Mouse (Mus musculus): ENCODE results near the gene Fbxl17. TPM values are rescaled to one million over a fixed set of nuclear protein-coding genes. Genes with fewer than 3 reads are reported as not detected.

Fbxl17 gene
- polyA plus RNA-seq, 1 experiment: 5.9 TPM

- Histone ChIP-seq H3K36me3 (ENCODE audit: control insufficient read depth, insufficient read depth, low read length) (peaks cover 3% of the 10 kb centered on the region), H3K4me3 (ENCODE audit: low read depth, low read length) (no peak overlapping the region), H3K27ac (ENCODE audit: insufficient read depth, low read depth, low read length) (no peak overlapping the region), H3K4me1 (ENCODE audit: control insufficient read depth, insufficient read depth, insufficient read length, low read length) (peaks cover 15% of the 10 kb centered on the region; the same call in 1 of the 2 replicates), H3K27me3 (ENCODE audit: control insufficient read depth, insufficient read depth, low read length) (no peaks in the 10 kb centered on the region)
- 92% methylated on average over 11 of the region's 11 CpGs for WGBS
- TF ChIP-seq CTCF (IDR thresholded peaks at IDR 0.05; ENCODE audit: extremely low read depth, insufficient read length, insufficient replicate concordance, low read depth, low read length): no peak
- TF ChIP-seq POLR2A (IDR thresholded peaks at IDR 0.05; ENCODE audit: low read depth, low read length): no peak
These were observed 157.4 kb downstream of the Fbxl17 start for GRCm38 (mm10) chr17:63342440-63342839.

DNA sequence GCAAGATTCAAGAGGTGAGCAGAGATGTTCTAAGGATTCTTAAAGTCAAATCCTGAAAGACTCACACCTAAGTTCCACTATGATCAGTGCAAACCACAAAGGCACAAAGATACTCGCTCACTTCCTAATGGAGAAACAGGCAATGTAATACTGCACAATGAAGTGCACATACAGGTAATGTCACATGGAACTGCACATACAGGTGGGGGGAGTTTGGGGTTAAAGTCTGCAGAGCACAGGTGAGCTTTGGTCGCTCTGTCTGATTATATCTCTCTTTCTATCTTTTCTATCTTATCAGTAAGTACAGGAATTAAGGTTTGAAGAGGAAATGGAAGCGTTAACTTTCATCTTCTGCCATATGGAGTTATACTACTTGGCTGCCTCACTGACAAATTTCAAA is 158.6 kb downstream of the Fbxl17 start:
- Histone ChIP-seq H3K4me3 (ENCODE audit: low read depth, low read length) (no peak overlapping the region), H3K27me3 (ENCODE audit: control insufficient read depth, insufficient read depth, low read length) (no peaks in the 10 kb centered on the region), H3K27ac (ENCODE audit: insufficient read depth, low read depth, low read length) (peak overlapping the region; percentile 31), H3K4me1 (ENCODE audit: control insufficient read depth, insufficient read depth, insufficient read length, low read length) (peaks cover 15% of the 10 kb centered on the region; the same call in 1 of the 2 replicates), H3K36me3 (ENCODE audit: control insufficient read depth, insufficient read depth, low read length) (no peaks in the 10 kb centered on the region)
- TF ChIP-seq CTCF (IDR thresholded peaks at IDR 0.05; ENCODE audit: extremely low read depth, insufficient read length, insufficient replicate concordance, low read depth, low read length): no peak
- TF ChIP-seq POLR2A (IDR thresholded peaks at IDR 0.05; ENCODE audit: low read depth, low read length): no peak
- WGBS: 35% methylated on average over 3 of the region's 3 CpGs

DNA sequence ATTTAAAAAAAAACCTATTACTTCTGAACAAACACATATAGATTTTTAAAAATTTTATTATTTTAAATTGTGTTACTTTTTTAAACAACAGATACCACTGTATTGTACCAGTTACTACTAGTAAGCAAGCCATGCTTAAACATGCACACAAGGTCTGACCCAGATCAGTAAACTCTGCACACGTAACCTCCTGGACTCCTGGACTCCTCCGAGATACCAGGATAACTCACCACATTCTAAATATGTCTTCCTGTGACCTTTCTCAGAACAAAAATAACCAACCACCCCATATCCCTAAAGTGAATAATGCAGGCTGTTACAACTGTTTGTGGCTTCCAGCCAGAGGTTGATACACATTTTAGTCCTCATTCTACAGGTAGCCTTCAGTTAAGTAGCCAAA is 170.9 kb downstream of the Fbxl17 start:
- Histone ChIP-seq H3K4me3 (ENCODE audit: low read depth, low read length) (no peak overlapping the region), H3K4me1 (ENCODE audit: control insufficient read depth, insufficient read depth, insufficient read length, low read length) (no peaks in the 10 kb centered on the region), H3K36me3 (ENCODE audit: control insufficient read depth, insufficient read depth, low read length) (no peaks in the 10 kb centered on the region), H3K27me3 (ENCODE audit: control insufficient read depth, insufficient read depth, low read length) (no peaks in the 10 kb centered on the region), H3K27ac (ENCODE audit: insufficient read depth, low read depth, low read length) (no peak overlapping the region)
- TF ChIP-seq CTCF (IDR thresholded peaks at IDR 0.05; ENCODE audit: extremely low read depth, insufficient read length, insufficient replicate concordance, low read depth, low read length): no peak
- no peak for TF ChIP-seq POLR2A (IDR thresholded peaks at IDR 0.05; ENCODE audit: low read depth, low read length)
- WGBS: 76% methylated on average over 2 of the region's 2 CpGs

DNA sequence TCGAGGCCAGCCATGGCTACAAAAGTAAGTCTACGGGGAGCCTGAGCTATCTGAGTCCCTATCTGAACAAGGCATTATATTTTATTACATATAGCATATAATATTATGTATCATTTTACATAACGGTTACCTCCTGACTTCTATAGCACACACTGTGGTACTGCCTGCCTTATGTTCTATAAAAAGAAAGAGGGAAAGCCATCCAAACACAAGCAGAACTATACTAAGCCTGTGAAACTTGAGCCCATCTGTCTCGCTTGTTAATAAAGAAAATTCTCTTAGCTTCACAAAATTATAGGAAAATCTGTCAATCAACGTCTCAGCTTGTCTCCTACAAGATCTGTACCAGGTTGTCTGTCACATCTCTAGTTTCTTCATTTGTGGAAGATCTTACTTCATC is 173.6 kb downstream of the Fbxl17 start:
- H3K27ac ChIP-seq (ENCODE audit: insufficient read depth, low read depth, low read length): no peak overlapping the region
- H3K4me3 ChIP-seq (ENCODE audit: low read depth, low read length): no peak overlapping the region
- WGBS: 88% methylated on average over 5 of the region's 5 CpGs

GRCm38 (mm10) chr17:63324672-63325071 is 175.1 kb downstream of the Fbxl17 start:
- Histone ChIP-seq H3K36me3 (ENCODE audit: control insufficient read depth, insufficient read depth, low read length) (no peaks in the 10 kb centered on the region), H3K4me1 (ENCODE audit: control insufficient read depth, insufficient read depth, insufficient read length, low read length) (no peaks in the 10 kb centered on the region), H3K27me3 (ENCODE audit: control insufficient read depth, insufficient read depth, low read length) (no peaks in the 10 kb centered on the region), H3K27ac (ENCODE audit: insufficient read depth, low read depth, low read length) (no peak overlapping the region), H3K4me3 (ENCODE audit: low read depth, low read length) (no peak overlapping the region)
- TF ChIP-seq CTCF (IDR thresholded peaks at IDR 0.05; ENCODE audit: extremely low read depth, insufficient read length, insufficient replicate concordance, low read depth, low read length): no peak
- TF ChIP-seq POLR2A (IDR thresholded peaks at IDR 0.05; ENCODE audit: low read depth, low read length): no peak
- WGBS: 69% methylated on average over 2 of the region's 2 CpGs

More for the DNA sequence above, 173.6 kb downstream of the Fbxl17 start:
- Histone ChIP-seq H3K36me3 (ENCODE audit: control insufficient read depth, insufficient read depth, low read length) (no peaks in the 10 kb centered on the region), H3K27me3 (ENCODE audit: control insufficient read depth, insufficient read depth, low read length) (no peaks in the 10 kb centered on the region), H3K4me1 (ENCODE audit: control insufficient read depth, insufficient read depth, insufficient read length, low read length) (no peaks in the 10 kb centered on the region)
- TF ChIP-seq POLR2A (IDR thresholded peaks at IDR 0.05; ENCODE audit: low read depth, low read length) (no peak), CTCF (IDR thresholded peaks at IDR 0.05; ENCODE audit: extremely low read depth, insufficient read length, insufficient replicate concordance, low read depth, low read length) (no peak)

GRCm38 (mm10) chr17:63324039-63324438 is 175.8 kb downstream of the Fbxl17 start:
- Histone ChIP-seq H3K4me3 (ENCODE audit: low read depth, low read length) (no peak overlapping the region), H3K4me1 (ENCODE audit: control insufficient read depth, insufficient read depth, insufficient read length, low read length) (no peaks in the 10 kb centered on the region), H3K36me3 (ENCODE audit: control insufficient read depth, insufficient read depth, low read length) (no peaks in the 10 kb centered on the region), H3K27ac (ENCODE audit: insufficient read depth, low read depth, low read length) (no peak overlapping the region), H3K27me3 (ENCODE audit: control insufficient read depth, insufficient read depth, low read length) (no peaks in the 10 kb centered on the region)
- TF ChIP-seq POLR2A (IDR thresholded peaks at IDR 0.05; ENCODE audit: low read depth, low read length) (no peak), CTCF (IDR thresholded peaks at IDR 0.05; ENCODE audit: extremely low read depth, insufficient read length, insufficient replicate concordance, low read depth, low read length) (peak; percentile 75; the same call in 1 of the 2 replicates)
- 18% methylated on average over 2 of the region's 2 CpGs for WGBS

DNA sequence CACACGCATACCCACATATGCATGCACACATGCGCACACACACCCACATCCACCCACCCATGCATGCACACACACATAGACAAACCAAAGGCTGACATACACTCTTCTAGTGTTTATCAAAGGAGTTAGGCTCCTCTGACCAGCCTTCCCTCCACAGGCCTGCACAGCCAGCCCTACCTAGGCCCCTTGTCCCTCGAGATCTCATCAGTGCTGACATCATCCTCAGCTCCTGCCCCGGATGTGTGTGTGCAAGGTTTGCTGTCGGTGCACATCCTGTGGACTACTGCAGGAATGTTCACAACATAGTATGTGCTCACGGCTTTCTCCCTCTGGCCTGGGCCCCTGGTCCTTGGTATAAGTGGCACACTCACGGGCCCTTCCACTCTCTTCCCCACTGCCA is 177.0 kb downstream of the Fbxl17 start:
- no peaks in the 10 kb centered on the region for H3K36me3 ChIP-seq (ENCODE audit: control insufficient read depth, insufficient read depth, low read length)
- H3K4me1 ChIP-seq (ENCODE audit: control insufficient read depth, insufficient read depth, insufficient read length, low read length): no peaks in the 10 kb centered on the region
- no peak overlapping the region for H3K27ac ChIP-seq (ENCODE audit: insufficient read depth, low read depth, low read length)
- 89% methylated on average over 7 of the region's 7 CpGs for WGBS
- TF ChIP-seq CTCF (IDR thresholded peaks at IDR 0.05; ENCODE audit: extremely low read depth, insufficient read length, insufficient replicate concordance, low read depth, low read length) (no peak), POLR2A (IDR thresholded peaks at IDR 0.05; ENCODE audit: low read depth, low read length) (no peak)
- H3K27me3 ChIP-seq (ENCODE audit: control insufficient read depth, insufficient read depth, low read length): no peaks in the 10 kb centered on the region
- H3K4me3 ChIP-seq (ENCODE audit: low read depth, low read length): no peak overlapping the region

Measured in small intestine, adult 2 months (tissue).